Mouse (Mus musculus) embryo, embryonic 9.5 days (tissue): ENCODE measurements around the gene Pon2.

Source experiments
- DNase-seq: peaks from one replicate; pipeline ENCODE4 v3.0.0-alpha.2; 2017; ENCODE audit errors: extremely low spot score

The Pon2 gene

DNA sequence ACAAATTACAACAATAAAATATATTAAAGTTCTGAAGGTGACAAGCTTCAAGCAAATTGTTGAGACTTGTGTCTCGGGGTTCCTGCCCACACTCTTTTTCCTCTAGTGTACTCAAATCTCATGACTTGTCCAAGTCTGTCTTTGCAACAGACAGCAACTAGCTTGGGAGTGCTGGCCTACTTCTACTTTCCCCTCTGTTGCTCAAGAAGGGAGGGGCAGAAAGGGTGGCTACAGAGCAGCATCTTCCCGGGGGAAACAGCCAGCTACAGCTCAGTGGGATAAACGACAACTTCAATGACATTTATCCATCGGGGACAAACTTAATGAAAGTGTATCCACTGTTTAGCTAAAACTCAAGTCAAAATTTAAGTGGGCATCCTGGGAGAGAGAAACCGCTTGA is 5.4 kb downstream of the Pon2 start:
- no peak for DNase-seq

DNA sequence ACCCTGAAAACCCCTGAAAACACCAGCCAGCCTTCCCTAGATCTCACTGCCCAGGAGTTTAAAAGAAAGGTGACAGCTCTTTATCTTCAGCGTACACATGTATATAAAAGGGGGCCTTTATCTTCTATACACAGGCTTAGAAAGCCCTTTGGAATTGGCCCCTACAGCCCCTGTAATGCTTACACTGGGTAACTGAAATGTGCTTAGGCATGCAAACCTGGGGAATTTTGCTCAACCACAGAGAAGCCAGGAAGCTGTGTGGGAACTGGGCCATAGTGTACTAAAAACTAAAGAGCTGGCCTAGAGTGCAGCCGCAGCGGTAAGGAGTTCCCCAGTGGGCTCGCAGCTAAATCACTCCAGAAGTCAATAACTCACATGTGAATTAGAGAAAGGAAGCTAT is 6.8 kb downstream of the Pon2 start:
- no peak for DNase-seq

DNA sequence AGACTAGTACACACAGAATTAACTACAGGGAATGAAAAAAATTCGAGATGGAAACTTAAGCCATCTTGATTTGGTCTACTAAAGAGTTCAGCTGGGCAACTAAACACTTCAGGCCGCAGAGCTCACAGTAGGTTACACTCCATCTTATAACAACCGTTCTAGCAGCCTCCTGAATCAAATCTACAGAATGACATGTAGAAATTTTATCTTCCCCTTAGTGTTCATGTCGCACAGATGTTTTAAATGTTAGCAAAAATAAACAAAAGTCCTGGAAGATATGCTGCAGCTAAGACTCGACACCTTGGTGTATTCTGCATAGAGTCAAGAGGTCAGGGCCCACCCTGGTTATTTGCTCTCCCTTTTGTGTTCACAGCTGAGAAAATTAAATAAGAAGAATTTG is 10.3 kb downstream of the Pon2 start:
- no peak for DNase-seq

DNA sequence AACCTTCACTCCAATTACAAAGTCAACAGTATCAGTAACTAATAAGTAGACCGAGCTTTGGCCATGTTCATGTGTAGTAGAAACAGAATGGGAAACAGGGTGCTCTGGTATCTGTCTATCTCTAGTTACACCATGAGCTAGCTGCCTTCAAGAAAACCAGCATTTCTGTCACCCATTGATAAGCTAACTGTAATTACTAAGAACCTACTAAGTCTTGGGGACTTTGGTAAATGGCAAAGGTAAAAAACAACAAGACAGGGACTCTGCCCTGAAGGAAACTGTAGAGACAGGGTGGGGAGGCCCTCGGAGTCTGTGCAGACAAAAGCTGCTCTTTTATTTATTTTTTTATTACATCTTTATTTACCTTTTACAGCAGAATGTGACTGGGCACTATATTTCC is 10.9 kb downstream of the Pon2 start:
- no peak for DNase-seq

DNA sequence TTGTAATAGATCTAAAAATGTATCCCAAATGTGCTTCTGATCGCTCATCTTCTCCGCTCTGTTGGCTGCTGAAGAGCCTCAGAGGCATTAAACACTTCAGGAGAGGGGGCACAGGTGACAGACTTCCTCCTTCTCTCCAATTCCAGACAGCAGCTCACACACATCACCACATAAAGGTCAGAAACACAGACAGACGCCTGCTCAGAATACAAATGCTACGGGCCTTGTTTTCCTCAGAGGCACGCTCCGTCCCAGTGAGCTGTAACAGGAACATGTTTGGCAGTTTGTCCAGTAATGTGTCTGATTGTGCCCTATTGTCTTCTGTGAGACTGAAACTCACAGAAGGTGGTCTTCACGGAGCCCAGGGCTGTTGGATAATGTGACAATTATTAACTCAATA is 15.8 kb downstream of the Pon2 start:
- DNase-seq = no peak

DNA sequence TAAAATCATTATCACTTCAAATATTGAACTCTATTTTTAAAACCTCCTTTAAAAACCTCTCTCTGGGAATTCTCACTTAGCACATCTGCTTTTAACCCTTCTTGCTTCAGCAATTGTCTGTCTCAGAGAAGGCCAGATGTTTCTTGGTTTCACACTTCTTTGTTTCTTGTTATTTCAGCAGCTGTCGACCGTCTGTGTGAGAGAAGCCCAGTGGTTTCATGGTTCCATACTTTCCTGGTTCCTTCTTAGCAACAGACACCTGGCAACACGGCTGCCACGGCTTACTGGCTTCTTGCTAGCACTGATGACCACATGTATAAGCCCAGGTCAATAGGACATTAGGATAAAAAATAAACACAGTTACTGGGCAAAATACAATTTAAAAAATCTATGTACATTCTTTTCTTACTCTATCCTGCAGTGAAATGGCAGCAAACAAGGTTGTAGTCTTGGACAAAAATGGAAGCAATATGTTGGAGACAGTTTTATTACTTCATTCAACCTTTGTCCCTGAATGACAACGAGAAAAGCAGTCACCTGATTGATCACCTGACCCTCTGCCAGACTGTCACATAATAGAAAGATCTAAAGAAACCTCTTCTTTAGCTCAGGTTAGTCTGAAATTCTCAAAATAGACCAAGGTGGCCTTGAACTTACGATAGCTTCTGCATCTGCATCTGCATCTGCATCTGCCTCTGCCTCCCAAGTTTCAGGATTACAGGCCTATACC is 17.5 kb downstream of the Pon2 start:
- DNase-seq = no peak

DNA sequence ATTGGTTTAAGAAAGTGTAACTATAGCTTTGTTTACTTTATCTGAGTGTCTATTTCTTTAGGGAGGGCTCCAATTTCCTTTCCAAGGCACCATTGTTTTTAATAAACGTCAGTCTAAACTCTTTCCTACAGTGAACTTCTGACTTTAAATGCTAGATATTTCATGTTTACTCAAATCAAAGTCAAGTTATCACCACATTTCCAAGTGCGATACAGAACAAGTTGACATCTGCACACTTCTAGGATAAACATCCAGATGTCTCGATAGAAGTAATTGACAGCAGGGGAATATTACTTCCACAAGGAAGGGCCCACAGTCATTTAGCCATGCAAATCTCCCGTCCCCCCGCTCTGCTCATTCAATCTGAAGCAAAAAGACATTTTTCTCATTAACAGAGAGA is 20.3 kb downstream of the Pon2 start:
- DNase-seq = no peak

DNA sequence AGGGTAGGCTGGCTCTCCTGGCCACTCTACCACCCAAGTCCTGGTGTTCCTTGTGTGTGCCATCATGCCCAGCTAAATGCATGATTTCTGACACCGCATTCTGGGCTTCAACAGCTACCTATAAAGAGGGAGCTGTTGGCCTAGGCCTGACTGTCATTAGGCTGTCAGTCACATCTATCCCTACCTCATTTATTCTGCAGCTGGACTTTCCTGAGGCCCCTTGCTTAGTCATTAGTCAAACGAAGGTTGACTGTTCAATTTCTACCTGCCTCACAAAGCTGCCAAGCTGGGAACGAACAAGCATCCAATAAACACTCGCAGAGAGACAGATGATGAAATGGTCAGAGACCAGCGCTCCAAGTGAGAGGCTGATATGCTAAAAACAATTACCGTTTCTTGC is 28.6 kb downstream of the Pon2 start:
- no peak for DNase-seq

DNA sequence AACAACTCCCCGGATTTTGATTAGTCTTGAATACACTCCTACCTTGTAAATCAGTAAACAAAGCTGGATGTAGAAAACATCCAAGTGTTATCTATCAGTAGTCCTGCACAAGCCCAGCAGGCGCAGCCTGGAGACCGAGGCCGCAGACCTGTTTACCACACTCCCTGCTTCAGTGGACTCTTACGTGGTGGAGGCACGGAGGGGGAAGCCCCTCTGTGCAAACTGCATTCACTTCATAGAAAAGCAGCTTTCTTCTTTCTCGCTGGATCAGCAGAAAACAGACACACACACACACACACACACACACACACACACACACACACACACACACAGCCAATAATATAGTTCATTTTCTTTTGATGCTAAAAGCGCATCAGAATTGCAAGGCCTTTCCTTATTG is 33.5 kb downstream of the Pon2 start:
- DNase-seq = no peak

DNA sequence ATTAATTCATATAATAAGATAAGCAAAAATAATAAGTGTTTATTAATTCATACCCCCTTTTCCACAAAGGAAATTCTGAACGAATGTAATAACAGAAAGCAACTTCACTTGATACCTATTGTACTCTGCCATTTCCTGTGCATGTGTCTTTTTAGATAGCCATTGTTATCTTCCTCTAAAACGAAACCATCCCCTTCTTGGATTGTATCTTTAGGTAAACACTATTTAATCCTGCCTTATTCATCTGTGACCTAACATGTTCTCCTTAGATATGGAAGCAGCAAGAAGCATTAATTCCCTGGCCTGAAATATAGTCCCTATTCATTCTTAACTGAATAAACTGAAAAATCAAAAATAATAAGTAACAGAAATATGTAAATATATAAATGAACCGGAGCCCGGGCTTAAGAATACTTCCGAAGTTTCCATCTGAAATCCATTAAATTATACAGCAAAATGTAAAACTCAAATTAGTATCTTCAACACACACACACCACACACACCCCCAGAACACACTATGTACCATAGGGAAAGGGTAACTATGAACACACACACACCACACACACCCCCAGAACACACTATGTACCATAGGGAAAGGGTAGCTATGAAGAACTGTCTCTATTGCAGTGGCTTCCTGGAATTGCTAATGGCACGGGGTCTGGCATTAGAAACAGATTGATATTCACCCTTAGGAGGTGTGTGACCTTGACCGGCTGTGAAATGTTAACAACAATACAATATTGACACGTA is 34.8 kb downstream of the Pon2 start:
- no peak for DNase-seq

DNA sequence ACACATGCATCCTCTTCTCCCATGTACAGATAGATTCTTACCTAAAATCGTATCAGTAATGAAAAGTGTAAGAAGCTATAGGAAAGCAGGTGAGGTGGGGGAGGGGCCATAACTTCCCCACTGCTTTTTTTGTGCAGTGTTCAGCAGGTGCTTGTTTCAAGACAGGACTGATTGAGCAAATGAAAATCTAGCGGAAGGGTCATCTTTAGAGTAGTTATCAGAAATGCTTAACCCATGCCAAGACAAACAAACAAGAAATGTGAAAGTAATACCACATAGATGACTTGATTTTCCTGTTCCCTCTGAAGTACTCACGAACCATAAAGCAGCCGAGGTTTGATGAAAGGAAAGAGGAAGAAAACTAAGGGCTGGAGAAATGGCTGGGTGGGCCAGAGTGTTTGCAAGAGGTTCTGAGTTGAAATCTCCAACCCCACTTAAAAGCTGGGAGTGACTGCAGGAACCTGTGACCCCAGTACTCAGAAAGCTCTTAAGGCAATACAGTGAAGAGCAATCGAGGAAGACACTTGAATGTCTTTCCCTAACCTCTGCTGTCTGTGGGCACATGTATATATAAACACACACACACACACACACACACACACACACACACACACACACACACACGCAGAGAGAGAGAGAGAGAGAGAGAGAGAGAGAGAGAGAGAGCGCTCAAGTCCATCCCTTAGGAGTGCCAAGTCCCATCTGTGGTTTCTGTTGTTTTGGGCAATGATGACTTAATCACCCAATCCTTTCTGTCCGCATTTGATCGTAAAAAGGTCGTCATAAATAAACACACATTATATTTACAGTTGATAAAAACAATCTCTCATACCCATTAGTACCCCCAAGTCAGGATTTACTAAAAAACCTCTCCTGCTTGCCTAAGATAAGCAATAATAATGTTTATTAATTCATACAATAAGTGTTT is 35.7 kb downstream of the Pon2 start:
- DNase-seq = no peak

DNA sequence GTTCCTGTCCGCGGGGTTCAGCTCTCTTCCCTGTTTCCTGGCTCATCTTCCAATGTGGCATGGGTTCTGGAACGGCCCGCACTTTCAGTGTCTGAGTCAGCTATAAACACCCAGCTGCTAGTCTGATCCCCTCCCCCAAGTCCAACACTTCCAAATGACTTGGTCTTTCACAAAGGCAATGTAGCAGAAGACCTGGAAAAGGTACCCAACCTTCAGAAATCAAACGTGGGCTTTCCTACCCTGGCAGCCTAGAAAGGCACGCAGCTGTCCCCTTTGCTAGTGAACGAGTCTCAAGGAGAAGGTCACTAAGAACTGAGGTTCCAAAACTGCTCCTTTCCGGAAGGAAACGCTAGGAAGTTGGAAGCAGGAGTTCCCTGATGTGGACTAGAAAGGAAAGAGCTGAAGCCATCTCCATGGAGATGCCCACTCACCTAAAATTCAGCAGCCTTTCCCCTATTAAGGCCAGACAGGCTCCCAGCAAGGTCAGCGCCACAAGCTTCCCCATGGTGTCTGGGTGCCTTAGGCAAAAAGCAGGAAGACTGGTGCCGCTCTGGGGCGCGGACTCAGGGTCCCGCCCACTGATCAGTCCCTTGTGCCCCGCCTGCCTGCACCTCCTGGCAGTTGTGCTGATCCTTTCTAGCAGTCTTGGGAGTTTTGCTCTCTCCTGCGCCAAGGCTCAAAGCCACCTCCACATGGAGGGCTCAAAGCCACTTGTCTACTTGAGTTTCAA is 42.4 kb downstream of the Pon2 start, which contains the start of gene Pon3:
TSS of gene Pon3 (minus strand) at position 565 of the 730 bp plus-strand sequence.
- peak; percentile 57 for DNase-seq

DNA sequence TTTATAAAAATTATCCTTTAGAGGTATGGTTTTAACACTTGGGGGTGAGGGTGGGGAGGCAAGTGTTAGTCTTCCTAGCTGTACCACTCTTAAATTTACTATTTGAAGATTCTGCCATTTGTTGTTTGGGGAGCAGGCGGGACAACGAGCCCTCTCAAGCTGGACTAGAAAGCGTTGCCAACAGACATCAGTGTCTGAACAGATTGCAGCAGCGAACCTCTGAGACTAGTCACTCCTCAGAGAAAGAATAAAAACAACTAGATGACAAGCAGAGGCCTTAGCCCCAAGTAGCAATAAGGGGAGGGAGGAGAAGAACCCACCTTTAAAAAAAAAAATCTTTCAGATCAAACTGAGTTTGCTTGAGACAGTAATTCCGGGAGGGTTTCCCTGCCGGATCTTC is 43.0 kb downstream of the Pon2 start:
- DNase-seq = no peak

DNA sequence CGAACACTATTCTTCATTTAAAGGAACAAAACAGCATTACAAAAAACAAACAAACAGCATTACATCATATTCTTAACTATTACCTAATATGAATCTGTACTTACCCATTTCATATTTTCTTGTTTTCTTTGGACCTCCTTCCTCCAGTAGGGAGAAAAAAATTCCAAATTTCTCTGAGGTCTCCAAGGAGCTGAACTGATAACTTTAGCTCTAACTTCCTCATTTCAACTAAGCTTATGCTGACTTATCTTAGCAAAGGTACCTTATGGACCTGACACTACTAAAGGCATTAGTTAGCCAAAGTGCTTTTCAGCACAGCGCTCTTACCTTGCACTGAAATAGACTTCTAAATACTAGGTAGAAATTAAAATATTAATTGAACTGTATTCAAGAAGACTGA is 43.4 kb downstream of the Pon2 start:
- no peak for DNase-seq

DNA sequence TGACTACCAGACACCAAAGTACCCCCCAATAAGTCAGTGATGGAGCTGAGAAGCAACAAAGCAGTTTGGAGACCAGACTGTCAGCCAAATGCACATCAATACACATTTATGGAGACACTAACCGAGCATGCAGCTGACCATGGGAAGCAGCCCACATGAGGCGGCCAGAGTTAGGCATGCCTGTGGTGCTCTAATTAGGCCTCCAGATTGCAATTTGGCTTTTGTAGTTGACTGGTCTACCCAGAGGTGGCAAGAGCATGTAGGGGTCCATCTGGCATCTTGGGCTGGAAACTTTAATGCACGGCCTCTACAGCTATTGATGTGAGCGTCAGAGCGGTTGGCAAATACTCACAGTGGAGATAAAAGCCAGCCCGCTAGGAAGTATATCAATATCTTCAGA is 52.3 kb downstream of the Pon2 start:
- no peak for DNase-seq

DNA sequence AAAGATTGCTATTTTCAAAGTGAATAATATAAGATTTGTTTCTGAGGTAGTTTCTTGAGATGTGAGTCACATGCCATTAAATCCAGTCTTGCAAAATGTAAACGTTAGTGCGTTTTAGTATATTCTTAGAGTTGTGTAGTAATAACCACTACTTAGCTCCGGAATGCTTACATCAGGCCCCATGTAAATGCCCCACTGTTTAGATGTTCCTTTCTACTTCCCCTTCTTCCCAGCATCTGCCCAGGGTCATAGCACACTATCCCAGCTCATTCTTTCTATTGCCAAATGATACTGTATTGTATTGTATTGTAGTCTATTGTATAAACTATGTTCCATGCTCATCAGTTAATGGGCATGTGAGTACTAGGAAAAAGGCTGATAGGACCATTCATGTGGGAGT is 59.5 kb downstream of the Pon2 start:
- DNase-seq = no peak

DNA sequence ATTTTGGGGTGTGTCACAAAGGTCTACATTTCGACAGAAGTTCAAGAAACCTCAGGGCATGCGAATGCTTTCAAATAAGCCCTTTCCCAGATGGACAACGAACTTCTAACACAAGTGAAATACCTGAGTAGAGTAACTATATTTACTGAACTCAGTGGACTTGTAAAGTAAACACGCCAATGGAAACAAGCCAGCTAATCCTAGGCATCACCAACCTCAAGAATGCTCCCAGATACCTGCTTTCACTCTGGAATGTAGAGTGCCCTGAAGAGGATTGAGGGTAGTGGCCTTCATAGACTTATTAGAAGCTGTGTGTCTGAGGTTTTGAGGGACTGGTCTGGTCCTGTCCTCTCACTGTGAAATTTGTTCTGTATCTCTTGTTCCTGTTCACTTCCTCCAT is 60.7 kb downstream of the Pon2 start:
- no peak for DNase-seq

DNA sequence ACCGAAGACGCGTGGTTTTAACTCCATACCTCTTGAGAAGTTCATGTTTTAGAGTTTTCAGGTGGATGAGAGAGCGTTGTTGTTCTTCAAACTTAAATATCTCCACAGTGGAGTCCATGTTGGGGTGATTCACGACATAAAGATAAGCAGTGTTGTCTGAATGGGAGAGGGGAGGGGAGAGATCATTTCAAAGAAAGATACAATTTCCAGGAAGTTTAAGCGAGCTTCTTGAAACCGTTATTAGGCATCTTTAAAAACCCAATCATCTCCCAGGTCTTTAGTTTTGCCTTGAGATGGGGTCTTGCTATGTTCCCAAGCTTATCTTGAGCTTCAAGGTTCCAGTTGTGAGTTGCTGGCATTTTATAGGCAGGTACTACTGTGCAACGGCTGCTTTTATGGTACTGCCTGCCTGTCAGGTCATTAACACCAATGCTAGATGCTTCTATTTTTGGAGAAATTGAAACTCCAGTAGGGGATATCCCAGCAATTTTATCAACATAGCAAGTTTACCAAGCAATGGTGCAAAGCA is 61.3 kb downstream of the Pon2 start:
- no peak for DNase-seq

DNA sequence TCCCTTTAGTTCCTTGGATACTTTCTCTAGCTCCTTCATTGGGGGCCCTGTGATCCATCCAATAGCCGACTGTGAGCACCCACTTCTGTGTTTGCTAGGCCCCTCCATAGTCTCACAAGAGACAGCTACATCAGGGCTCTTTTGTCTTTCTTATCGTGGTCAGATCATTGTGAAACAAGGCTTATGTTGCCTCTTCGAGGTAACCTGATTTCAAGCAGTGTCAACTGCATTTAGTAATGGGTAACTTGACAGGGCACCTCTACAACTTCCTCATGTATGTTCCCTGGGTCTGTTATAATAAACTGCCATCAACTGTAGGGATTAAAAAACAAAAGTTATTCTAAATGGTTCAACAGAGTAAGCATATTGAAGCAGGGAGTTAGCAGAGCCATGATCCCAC is 63.7 kb downstream of the Pon2 start:
- no peak for DNase-seq

DNA sequence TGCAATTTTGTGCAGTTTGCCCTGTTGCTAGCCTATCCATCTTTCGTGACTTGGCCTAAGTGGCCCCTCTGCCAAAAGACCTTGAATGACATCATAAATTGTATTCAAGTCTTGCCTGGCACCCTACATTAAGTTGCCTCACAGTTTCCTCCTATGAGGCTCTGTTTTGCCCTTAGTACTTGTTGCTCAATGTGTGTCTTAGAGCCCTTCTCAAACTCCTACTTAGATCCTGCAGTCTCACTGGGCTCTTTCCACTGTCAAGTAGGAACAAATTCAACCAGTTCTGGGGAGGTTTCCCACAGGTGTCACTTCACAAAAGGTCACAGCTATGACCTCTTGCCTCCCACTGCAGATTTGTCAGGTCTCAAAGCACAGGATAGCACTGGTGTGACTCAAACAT is 64.4 kb downstream of the Pon2 start:
- no peak for DNase-seq

DNA sequence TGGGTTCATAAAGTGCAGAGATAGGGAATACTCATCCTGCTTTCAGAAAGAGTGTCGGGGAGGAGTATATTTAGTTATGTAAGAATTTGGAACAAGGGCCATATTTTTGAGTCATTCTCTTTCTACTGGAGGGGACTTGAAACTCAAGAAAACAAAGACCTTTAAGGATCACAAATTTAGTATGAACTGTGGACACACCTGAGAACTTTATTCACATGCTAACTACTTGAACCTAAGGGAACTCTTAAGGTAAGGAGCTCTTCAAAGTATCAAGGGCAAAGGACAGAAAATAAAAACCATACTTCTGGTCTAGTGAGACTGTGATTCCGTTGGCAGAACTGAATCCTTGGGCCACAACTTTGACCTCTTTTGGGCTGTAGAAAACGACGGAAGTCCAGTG is 66.2 kb downstream of the Pon2 start:
- DNase-seq = no peak

DNA sequence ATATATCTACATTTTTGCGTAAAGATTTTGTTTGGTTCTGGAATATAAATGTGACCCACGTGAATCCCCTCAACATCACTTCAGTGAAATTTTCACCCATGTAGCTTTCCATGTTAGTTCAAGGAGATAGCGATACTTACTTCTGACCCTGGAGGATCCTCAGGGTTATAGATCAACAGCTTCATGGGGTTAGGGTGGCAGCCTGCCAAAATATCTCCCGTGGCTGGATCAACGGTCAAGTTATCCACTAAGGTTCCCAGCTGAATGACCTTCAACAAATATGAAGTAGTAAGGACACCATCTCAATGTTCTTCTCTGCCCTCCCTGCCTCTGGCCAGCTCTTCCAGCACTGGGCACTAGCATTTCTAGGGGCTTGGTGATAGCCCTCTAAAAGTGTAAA is 68.0 kb downstream of the Pon2 start:
- no peak for DNase-seq
